8 mouse cellular contexts compared by ENCODE assay signal in the genomic region with DNA sequence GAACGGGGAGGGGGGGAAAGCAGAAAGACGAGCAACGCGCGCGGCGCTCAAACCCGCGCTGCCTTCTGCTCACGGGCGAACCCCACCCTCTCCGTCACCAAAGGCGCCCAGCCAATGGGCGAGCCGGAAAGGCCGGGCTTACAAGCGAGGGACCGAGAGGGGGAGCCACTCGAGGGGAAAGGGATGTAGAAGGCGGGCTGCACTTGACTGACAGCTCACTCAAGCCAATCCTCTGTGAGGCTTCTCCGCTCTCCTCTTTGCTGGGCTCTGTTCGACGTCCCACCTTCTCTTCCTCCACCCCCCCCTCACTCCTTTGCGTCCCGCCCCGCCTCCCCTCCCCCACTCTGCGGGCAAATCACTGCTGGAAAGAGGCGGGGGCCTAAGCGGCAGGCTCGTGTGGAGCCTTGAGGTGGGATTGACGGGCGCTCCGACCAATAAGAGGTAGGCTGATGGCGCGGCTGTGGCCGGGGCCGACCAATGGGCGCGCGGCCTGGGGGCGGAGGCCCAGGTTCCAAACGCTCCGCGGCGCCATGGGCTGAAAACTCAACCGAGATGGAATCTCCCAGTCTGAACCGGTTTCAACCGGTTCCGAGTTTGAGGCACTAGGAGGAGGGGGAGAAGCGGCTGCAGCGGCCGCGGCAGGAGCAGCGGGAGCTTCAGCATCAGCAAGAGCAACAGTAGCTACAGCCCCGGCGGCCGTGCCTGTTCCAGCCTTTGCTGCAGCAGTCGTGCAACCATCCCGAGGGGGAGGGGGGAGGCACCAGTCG. TPM values are rescaled to one million over a fixed set of nuclear protein-coding genes. Genes with fewer than 3 reads are reported as not detected.
DNase-seq lines count a peak whose midpoint lies in the region; ATAC-seq lines count a peak whose summit lies in the region.

Gene Xpo1 (plus strand): TSS at position 615 of the 767 bp plus-strand sequence.

- H3K9me3 ChIP-seq in hindbrain, embryonic 15.5 days: no peaks in the 10 kb centered on the region

- peak; percentile 100 for DNase-seq in T-cell, adult 2 months (ENCODE audit: low spot score)
- DNase-seq in cerebellum, postnatal 36 days: peak; percentile 100
- DNase-seq in frontal cortex, postnatal 36 days (ENCODE audit: low spot score in 2 of 2): peak; percentile 100
- DNase-seq in left cerebral cortex, adult 11 months (ENCODE audit: low spot score): peak; percentile 100
- peak; percentile 100 for DNase-seq in lung, postnatal 4 days
- DNase-seq in retina, postnatal 7 days (ENCODE audit: low read depth, low spot score): peak; percentile 99
- DNase-seq in urinary bladder, adult 2 months (ENCODE audit: low spot score): peak; percentile 100

- H3K27me3 ChIP-seq in hindbrain, embryonic 15.5 days: no peaks in the 10 kb centered on the region

- peak within 1 kb of the TSS; percentile 67 for H3K4me2 ChIP-seq in hindbrain, embryonic 15.5 days

- peak; percentile 99 for ATAC-seq in hindbrain, embryonic 15.5 days (ENCODE audit: low FRiP score, low read depth)

- peak within 1 kb of the TSS; percentile 99 for H3K27ac ChIP-seq in hindbrain, embryonic 15.5 days (replicated peaks)

- WGBS in hindbrain, embryonic 15.5 days: under 1% methylated on average over 51 of the region's 60 CpGs

- H3K4me3 ChIP-seq in hindbrain, embryonic 15.5 days: peak within 1 kb of the TSS; percentile 78

- H3K36me3 ChIP-seq in hindbrain, embryonic 15.5 days: no peaks in the 10 kb centered on the region

- H3K4me1 ChIP-seq in hindbrain, embryonic 15.5 days (replicated peaks): peaks cover 31% of the 10 kb centered on the region

- H3K9ac ChIP-seq in hindbrain, embryonic 15.5 days: peak within 1 kb of the TSS; percentile 93

RNA-seq across cellular contexts. Expression of gene Xpo1, which starts in this region (rescaled TPM):
- polyA plus RNA-seq in hindbrain, embryonic 15.5 days (2015; fragmentation: Nextera tagmentation; extraction: Ambion mirVana): 67.6 and 71.7 TPM in 2 replicates
- 42.8 and 44.6 TPM in 2 replicates for polyA plus RNA-seq in urinary bladder, adult 2 months (2012; rRNA removed)

Comparison
In these comparisons a context has a peak if more than half of its experiments do, and no peak if none do; other contexts are left out.
1. Peak in every context shown above with its lines: DNase-seq, ATAC-seq, H3K4me3 ChIP-seq and H3K27ac ChIP-seq.